Mouse (Mus musculus) forelimb bud, embryonic 11.5 days (tissue): ENCODE results near the gene Gm10203.
A peak's percentile ranks its signal among the peaks of the same experiment; 100 is the strongest.
"Not testable (repeated sequence)": the region's sequence is repeated elsewhere in the genome, so short reads cannot be mapped to it uniquely, and the experiment has no call there.

ENCODE experiments used
- DNase-seq: peaks from one replicate; pipeline ENCODE4 v3.0.0-alpha.2; 2012; ENCODE audit warnings: low read depth, low spot score

Gene Gm10203

GRCm38 (mm10) chr6:149129870-149130269 is at the start of gene Gm10203:
Gm10203 (plus strand) TSS chr6:149130170.
- DNase-seq: not testable (repeated sequence)

- no peak for DNase-seq
Observed at GRCm38 (mm10) chr6:149092406-149092805, 37.6 kb upstream of the Gm10203 start.

GRCm38 (mm10) chr6:149093465-149093864 is 36.5 kb upstream of the Gm10203 start:
- no peak for DNase-seq

GRCm38 (mm10) chr6:149094555-149094954 is 35.4 kb upstream of the Gm10203 start:
- no peak for DNase-seq

GRCm38 (mm10) chr6:149095389-149095788 is 34.6 kb upstream of the Gm10203 start:
- DNase-seq: no peak

GRCm38 (mm10) chr6:149096233-149096632 is 33.7 kb upstream of the Gm10203 start:
- no peak for DNase-seq

GRCm38 (mm10) chr6:149097276-149097675 is 32.7 kb upstream of the Gm10203 start:
- no peak for DNase-seq

- no peak for DNase-seq
Observed at GRCm38 (mm10) chr6:149098993-149099392, 31.0 kb upstream of the Gm10203 start.

GRCm38 (mm10) chr6:149100174-149101075 is 29.5 kb upstream of the Gm10203 start:
- DNase-seq: peak; percentile 51

GRCm38 (mm10) chr6:149101076-149101942 is 28.7 kb upstream of the Gm10203 start, which contains the start of gene Dennd5b:
Dennd5b (minus strand) TSS chr6:149101680.
- peak; percentile 62 for DNase-seq

GRCm38 (mm10) chr6:149101943-149102243 is 28.1 kb upstream of the Gm10203 start:
- DNase-seq: no peak

- no peak for DNase-seq
Observed at GRCm38 (mm10) chr6:149103451-149103850, 26.5 kb upstream of the Gm10203 start.

- DNase-seq: no peak
Observed at GRCm38 (mm10) chr6:149107615-149108014, 22.4 kb upstream of the Gm10203 start.

GRCm38 (mm10) chr6:149108909-149109308 is 21.1 kb upstream of the Gm10203 start:
- DNase-seq: no peak

- DNase-seq: no peak
Observed at GRCm38 (mm10) chr6:149116992-149117391, 13.0 kb upstream of the Gm10203 start.

- DNase-seq: no peak
Observed at GRCm38 (mm10) chr6:149118935-149119334, 11.0 kb upstream of the Gm10203 start.

- peak; percentile 75 for DNase-seq
Observed at GRCm38 (mm10) chr6:149119853-149120252, 10.1 kb upstream of the Gm10203 start.

GRCm38 (mm10) chr6:149123042-149123441 is 6.9 kb upstream of the Gm10203 start:
- DNase-seq: no peak

GRCm38 (mm10) chr6:149126675-149127074 is 3.3 kb upstream of the Gm10203 start:
- peak; percentile 47 for DNase-seq

GRCm38 (mm10) chr6:149131111-149131510 is 1.1 kb downstream of the Gm10203 start:
- no peak for DNase-seq

- DNase-seq: peak; percentile 68
Observed at GRCm38 (mm10) chr6:149132311-149133077, 2.5 kb downstream of the Gm10203 start.
